Mouse (Mus musculus): ENCODE data around the gene Tmem59l.
A peak's percentile ranks its signal among the peaks of the same experiment; 100 is the strongest.
"Not testable (repeated sequence)": the region's sequence is repeated elsewhere in the genome, so short reads cannot be mapped to it uniquely, and the experiment has no call there.

Gene Tmem59l

DNA sequence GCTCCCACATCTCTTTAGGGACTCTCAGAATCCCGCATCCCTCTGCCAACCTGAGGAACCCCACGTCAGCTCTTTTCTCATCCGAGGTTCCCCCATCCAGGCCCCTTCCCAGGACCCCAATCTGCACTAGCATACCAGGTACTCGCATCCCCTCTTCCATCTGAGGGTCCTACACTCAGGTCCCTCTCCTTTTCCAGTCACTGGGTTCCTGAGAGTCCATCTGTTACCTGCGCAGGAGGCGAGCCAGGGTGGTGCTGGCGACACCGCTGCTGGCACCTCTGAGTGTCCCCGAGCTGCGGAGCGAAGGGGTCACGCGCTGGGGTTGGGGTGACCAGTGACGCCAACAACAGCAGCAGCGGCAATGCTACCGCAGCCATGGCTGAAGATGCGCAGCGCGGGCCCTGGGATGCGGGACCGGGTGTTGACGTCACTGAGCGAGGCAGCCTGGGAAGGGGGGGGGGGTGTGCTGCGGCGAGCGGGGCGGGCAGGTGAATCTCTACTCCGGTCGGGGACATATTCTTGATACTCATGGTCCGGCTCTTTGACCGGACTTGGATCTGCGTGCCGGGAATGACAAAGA lies at the start of gene Tmem59l:
Gene Tmem59l, minus strand, starts transcription at position 418 of the 580 bp plus-strand sequence.
- DNase-seq (ENCODE audit: low read depth, low spot score), result no peak

DNA sequence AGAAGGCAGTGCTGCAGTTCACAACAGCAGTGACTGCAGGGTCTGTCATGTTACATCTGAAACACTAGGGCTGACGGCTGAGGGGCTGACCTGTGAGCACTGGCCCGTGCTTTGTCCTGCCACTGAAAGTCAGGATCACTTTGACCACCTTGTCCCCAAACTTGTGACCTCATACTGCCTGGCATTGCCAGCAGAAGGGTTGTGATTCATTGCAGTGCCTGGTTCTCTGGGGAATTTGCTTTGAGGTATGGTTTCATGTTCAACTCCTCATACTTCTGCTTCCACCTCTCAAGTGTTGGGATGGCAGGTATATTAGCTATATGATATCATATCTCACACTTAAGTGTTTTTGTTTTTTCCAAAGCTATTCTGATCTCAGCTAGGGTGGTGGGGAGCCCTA lies 48.5 kb upstream of the Tmem59l start:
- DNase-seq (ENCODE audit: low read depth, low spot score), result no peak

DNA sequence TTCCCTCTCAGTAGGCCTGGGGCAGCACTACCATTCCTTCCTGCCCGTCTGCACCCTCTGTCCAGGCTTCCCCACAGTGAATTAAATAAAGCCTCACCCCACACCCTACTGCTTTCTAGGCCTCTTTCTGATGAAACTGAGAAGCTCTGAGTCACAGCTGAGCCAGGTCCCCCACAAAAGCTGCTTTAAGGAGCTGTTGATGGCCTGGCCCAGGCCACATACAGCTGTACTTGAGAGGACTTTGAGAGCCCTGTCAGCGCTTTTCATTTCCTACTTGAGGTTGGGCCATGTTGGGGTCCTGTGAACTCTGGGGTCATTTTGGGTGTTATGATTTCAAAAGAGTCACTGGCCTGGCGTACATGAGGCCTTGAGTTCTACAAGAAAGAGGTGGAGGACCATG lies 48.1 kb upstream of the Tmem59l start:
- no peak for DNase-seq (ENCODE audit: low read depth, low spot score)

DNA sequence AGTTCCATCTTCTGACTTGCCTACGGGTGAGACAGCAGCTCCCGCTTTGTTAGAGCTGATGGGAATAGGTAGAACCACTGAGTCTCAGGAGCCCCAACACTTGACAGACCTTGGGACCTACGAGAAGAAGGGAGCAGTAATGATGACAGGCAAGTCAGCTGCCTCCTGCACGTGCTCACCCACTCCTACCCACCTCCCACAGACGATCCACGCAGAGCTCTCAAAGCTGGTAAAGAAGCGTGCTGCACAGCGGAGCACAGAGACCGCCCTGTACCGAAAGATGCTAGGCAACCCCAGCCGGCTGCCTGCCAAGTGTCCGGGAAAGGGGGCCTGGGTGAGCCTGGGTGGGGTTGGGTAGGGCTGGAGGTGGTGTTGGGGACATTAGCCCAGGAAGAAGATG lies 47.1 kb upstream of the Tmem59l start:
- DNase-seq (ENCODE audit: low read depth, low spot score), result no peak

DNA sequence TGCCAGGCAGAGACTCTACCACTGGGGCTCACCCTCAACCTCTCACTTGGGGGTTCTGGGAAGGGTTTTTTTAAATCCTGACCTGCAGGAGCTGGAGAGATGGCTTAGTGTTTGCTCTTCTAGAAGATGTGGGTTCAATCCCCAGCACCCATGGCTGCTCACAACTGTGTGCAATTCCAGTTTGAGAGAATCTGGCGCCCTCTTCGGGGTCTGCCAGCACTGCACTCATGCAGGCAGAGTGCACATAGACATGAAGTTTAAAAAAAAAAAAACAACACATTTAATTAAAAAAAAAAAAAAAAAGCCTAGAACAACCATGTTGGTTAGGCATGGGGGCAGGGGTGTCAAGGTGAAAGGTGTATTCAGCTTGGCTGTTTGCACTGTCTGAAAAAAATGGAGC lies 43.2 kb upstream of the Tmem59l start:
- no peak for DNase-seq (ENCODE audit: low read depth, low spot score)

DNA sequence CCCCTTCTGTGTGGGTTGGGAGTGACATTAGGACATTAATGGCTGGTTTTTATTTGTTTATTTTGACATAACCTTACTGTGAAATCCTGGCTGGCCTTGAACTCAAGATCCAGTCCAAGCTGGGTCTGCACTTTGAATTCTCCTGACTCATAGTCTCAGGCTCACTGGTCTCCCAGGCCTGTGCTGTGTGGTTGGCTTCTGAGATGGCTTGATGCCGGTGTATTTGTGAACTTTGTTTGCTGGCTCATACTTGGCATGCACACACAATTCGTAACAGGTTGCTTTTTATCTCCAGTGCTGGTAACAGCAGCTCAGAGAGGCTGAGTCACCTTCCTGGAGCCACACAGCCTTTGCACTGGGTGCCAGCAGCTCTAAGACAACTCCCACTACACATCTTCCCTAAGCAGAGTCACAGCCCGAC lies 42.6 kb upstream of the Tmem59l start:
- no peak for DNase-seq (ENCODE audit: low read depth, low spot score)

DNA sequence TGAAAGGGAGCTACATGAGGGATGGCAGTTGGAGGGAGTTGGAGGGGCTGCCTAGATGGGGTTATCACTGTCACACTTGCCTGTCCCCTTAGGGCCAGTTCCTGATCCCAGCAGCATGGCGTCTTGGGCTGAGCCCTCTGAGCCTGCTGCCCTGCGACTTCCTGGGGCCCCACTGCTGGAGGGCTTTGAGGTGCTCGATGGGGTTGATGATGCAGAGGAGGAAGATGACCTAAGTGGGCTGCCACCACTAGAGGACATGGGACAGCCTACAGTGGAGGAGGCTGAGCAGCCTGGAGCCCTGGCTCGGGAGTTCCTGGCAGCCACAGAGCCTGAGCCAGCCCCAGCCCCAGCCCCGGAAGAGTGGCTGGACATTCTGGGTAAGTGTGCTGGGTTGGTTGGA lies 42.1 kb upstream of the Tmem59l start:
- DNase-seq (ENCODE audit: low read depth, low spot score), result no peak

DNA sequence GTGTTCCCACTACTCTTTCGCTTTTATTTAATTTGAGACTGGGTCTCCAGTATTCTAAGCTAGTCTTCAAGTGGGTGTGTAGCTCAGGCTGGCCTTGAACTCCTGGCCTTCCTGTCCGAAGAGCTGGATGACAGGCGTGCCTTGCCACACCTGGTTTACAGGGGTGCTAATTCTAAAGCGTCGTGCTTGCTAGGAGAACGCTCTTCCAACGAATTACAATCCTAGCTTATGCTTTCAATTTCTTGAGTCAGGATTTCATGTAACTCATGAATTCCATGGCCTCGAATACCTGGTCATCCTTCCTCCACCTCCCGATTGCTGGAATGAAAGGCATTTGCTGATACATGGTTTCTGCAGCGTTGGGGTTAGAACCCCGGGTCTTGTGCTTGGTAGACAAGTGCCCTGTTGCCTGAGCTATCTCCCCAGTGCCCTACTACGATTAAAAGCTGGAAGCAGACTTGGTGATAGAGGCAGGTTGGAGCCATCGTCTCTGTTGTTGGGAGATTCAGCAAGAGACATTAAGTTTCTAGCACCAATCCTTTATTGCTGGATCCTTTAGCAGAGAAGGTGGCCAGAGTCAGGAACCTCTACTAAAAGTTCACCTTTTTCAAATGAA lies 41.1 kb upstream of the Tmem59l start:
- DNase-seq (ENCODE audit: low read depth, low spot score), result no peak

DNA sequence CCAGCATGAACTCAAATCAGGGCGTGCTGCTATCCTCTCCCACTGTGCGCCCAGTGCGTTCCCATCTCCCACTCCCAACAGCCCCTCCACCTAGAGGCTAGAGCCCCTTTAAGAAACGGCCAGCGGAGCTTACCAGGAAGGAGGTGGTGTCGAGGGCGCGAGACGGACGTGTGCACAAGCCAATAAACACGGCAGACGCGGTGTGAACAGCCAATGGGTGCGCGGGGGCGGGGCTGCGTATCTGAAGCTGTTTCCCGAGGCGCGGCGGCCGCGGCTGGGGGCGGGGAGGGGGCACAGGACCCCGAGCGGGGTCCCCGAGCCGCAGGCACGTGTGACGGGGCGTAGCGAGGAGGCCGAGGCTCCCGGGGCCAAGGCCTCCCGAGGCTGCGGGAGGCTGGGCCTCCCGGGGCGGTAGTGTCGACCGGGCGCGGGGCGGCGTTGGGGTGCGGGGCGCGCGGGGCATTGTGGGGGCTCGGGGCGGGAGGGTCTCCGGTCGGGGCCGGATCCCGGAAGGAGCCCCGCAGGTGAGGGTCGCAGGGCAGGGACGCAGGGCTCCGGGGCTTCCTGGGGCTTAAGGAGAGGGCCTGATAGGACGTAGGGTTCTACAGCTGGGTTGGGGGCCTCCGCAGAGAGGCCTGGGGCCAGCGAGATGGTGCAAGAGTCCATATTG lies 40.5 kb upstream of the Tmem59l start, which contains the start of the genes Fkbp8 and Kxd1:
Gene Fkbp8, plus strand, starts transcription at position 213 of the 670 bp plus-strand sequence.
Gene Kxd1, minus strand, starts transcription at position 445 of the 670 bp plus-strand sequence.
- DNase-seq (ENCODE audit: low read depth, low spot score), result peak; percentile 92

DNA sequence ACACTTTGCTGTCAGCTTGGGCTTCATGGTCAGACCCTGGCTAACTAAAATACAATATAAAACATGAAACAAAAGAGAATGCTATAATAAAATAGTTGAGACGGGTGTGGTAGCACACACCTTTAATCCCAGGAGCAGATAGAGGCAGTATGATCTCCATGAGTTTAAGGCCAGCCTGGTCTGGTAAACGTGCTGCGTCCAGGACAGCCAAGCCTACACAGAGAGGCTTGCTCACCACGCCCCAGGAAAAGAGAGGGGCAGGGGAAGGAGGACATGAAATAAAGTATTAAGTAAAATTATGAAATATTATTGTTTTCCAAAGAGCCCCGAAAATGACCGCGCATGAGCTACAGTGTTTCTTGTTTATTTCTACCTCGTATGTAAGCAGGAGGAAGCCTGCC lies 40.0 kb upstream of the Tmem59l start:
- DNase-seq (ENCODE audit: low read depth, low spot score), result no peak

DNA sequence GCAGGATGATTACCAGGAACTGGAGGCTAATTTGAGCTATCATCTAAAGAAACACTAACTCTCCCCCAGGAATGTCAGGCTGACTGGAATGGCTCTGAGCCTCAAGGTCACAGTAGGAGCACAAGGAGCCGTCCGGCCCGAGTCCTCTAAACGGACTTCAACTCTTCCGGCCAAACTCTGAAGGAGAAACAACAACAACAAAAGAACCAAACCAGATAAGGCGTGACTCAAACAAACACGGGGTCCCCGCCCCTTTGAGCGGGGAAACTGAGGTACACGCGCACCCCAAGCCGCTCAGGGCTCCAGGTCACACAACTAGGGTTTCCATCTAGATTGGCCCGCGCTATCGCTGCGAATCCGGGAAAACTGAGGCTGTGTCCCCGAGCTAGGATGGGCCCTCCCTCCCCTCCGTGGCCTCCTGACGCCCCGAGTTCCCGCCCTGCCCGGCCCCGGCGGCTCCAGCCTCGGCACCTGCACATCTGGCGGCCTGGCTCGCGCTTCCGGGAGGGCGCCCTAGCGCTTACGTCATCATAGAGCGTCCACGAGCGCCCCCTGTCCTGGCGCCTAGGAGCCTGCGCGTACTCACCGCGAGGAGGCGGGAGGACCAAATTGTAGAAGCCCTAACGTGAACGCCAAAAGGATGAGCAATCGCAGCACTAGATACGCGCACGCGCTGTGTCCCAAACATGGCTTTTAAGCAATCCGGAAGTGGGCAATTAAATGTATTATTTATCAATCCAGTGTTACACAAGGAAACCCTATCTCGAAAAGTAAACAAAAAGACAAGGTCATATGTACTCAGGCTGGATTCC lies 35.6 kb upstream of the Tmem59l start:
- DNase-seq (ENCODE audit: low read depth, low spot score), result peak; percentile 96

DNA sequence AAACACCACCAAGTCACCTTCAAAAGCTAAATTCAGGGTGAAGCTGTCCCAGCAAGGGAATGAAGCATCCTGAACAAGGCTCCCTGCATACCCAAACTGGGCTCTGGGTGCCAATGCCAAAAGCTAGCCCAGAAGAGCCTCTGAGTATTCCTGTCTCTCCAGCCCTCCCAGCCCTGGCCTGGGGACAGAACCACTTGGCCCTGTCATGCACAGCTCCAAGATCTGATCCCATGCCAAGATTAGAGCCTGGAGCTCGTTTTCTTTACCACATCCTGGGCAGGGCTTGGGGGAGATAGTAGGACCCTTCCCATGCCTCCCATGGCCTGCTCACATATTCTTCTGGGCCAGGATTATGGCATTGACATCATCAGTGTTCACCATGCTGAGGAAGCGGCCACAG lies 32.4 kb upstream of the Tmem59l start:
- no peak for DNase-seq (ENCODE audit: low read depth, low spot score)

DNA sequence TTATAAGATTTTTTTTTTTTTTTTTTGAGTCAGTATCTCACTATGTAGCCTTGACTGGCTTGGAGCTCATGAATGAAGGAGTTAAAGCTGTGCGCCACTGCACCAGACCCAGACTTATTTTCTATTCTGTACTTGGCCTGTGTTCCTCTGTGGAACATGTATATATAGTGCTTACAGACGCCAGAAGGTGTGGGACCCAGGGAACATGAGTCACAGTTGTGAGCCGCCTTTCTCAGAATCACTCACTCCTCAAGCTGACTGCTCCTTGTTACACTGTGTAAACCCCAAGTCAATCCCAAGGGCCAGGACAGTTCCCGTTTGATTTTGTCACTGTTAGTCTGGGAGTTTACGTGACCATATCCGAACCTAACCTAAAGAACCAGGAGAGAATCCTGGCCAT lies 31.9 kb upstream of the Tmem59l start:
- no peak for DNase-seq (ENCODE audit: low read depth, low spot score)

DNA sequence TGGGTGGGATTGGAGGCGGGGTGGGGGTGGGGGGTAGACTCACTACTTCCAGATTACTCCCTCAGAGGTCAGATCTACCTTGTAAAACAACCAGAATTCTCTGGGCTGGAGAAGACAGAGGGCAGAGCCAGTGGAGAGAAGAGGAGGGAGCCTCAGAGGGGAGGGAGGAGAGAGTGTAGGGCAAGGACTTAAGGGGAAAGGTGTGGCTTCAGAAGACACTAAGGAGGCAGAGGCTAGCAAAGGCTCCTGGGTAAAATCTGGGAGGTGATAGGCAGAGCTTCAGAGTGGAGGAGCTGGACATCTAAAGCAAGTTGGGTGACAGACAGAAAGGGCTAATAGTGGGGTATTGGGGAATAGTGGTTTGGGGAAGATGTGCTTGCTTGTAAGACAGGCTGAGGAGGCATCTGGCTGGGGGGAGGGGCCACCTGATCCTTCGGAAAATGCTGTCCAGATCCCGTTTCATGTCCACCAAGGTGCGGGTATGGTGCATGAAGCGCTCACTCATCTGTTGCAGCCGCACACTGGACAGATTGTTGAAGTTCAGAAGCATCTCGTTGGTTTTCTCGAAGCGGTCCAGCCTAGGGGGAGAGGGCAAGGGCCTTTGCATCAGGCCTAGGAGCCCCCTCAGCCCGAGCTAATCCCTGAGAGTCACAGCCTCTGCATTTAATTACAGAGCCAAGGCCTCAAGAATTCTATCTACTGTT lies 30.9 kb upstream of the Tmem59l start:
- DNase-seq (ENCODE audit: low read depth, low spot score), result no peak

DNA sequence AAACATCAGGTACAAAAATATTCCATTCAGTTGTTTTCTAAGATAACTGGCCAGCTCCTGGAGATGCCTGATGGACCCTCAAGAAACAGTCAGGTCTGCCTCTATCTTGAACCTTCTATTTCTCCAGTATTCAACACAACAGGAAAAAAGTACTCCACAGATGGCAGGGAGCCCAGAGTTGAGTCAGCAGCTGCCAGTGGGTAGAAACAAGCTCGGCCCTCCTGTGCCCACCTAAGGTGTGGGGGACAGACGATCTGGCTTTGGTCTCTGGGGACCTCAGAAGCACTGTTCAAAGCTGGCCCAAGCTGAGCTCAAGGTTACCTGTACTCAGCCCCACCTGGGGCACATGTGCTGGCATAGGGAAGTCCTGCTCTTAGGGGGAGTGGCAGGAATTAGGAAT lies 26.3 kb upstream of the Tmem59l start:
- no peak for DNase-seq (ENCODE audit: low read depth, low spot score)

DNA sequence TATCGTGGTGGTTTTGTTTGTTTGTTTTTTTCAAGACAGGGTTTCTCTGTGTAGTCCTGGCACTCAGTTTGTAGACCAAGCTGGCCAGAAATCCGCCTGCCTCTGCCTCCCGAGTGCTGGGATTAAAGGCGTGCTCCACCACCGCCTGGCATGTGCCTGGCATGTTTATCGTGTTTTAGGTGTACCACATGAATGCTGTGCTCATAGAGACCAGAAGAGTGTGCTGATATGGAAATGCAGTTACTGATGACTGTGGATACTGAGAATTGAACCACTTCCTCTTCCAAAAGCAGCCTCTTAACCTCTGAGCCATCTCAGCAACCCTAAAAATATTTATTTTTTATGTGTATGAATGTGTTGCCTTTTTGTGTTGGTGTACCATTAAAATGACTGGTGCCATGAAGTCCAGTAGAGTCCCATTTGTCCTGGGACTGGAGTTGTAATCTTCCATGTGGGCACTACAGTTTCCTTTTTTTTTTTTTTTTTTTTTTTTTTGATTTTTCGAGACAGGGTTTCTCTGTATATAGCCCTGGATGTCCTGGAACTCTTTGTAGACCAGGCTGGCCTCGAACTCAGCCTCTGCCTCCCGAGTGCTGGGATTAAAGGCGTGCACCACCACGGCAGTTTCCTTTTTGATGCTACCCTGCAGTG lies 25.2 kb upstream of the Tmem59l start:
- no peak for DNase-seq (ENCODE audit: low read depth, low spot score)

DNA sequence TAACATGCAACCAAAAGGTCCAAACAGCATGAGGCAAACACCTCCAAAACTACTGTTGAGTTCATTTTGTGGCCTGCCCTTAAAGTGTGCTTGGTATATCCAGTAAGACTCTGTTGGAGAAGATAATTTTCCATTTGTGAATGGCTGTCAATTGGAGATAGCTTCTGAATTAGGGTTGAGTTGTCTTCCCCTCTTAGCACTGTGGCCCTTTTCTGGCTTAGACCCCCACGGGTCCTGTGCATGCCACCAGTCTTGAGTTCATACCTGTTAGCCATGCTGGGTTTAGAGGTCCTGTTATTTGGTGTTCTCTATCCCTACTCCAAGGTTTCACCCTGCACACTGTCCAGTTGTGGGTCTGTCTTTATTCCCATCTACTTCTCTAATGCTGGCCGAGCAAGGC lies 24.6 kb upstream of the Tmem59l start:
- DNase-seq (ENCODE audit: low read depth, low spot score), result no peak

DNA sequence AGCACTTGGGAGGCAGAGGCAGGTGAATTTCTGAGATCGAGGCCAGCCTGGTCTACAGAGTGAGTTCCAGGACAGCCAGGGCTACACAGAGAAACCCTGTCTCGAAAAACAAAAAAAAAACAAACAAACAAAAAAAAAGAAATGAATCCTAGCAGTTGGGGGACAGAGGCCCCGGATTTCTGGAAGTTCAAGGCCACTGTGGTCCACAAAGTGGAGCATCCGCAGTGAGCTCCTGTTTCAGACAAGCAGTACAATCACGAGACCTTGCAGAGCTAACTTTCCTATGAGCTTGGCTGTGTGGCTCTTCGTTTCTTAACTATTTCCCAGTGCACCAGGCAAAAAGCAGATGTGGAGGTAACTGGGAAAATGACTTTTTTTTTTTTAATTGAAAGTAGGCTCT lies 24.0 kb upstream of the Tmem59l start:
- not testable (repeated sequence) for DNase-seq (ENCODE audit: low read depth, low spot score)

DNA sequence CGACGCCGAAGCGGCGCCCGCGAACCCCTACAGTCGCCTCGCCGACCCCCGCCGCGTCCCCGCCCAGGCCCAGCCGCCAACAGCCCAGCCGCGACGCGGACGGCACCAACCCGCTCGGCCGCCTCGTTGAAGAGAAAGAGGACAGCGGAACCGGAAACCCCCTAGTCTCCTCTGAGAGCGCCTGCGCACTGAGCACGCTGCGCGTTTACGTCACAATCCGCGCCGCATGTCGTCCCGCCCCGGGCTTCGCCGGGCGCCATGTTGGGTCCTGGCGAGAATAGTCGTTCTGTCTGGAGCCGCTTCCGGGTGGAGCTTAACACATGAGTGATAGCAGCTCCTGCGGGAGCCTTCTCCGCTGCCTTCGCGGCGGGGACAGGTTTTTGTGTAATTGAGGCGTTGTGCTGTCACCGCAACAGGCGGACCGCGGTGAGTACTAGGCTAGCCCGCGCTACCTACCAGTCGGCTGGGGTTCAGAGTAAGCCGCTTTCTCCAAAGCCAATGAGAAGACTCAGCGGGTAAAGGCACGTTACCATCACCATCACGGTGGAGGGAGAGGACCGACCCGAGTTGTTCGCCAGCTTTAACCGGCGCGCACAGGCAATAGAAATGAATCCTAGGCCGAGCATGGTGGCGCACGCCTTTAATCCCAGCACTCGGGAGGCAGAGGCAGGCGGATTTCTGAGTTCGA lies 23.2 kb upstream of the Tmem59l start, which contains the start of gene Uba52:
Gene Uba52, minus strand, starts transcription at position 574 of the 688 bp plus-strand sequence.
- DNase-seq (ENCODE audit: low read depth, low spot score), result peak; percentile 98

DNA sequence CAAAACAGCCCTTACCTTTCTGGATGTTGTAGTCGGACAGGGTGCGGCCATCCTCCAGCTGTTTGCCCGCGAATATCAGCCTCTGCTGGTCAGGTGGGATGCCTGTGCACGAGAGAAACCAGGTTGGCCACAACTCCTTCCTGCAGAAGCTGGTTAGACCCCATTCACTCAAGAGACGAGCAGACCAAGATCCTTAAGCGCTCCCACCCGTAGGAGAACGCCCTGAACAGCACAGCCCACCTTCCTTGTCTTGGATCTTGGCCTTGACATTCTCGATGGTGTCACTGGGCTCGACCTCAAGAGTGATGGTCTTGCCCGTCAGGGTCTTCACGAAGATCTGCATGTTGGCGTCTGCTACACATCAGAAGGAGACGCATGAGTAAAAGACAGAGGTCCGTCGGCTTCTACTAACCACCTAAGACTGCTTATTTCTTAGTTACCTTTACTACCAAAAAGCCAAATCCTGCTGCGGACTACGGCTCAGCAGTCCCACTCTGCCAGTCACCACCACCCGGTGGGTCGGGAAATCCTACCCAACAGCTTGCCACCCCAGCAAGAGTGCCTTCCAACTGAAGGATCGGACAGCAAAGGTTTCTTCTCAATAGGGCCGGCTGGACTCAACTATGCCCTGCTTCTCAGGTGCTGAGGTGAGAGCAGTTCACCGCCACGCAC lies 22.3 kb upstream of the Tmem59l start:
- DNase-seq (ENCODE audit: low read depth, low spot score), result no peak

All from embryo, embryonic 11.5 days (tissue).